Mouse (Mus musculus): ENCODE measurements around the gene Ccdc12.
A peak's percentile ranks its signal among the peaks of the same experiment; 100 is the strongest.

Ccdc12 gene

DNA sequence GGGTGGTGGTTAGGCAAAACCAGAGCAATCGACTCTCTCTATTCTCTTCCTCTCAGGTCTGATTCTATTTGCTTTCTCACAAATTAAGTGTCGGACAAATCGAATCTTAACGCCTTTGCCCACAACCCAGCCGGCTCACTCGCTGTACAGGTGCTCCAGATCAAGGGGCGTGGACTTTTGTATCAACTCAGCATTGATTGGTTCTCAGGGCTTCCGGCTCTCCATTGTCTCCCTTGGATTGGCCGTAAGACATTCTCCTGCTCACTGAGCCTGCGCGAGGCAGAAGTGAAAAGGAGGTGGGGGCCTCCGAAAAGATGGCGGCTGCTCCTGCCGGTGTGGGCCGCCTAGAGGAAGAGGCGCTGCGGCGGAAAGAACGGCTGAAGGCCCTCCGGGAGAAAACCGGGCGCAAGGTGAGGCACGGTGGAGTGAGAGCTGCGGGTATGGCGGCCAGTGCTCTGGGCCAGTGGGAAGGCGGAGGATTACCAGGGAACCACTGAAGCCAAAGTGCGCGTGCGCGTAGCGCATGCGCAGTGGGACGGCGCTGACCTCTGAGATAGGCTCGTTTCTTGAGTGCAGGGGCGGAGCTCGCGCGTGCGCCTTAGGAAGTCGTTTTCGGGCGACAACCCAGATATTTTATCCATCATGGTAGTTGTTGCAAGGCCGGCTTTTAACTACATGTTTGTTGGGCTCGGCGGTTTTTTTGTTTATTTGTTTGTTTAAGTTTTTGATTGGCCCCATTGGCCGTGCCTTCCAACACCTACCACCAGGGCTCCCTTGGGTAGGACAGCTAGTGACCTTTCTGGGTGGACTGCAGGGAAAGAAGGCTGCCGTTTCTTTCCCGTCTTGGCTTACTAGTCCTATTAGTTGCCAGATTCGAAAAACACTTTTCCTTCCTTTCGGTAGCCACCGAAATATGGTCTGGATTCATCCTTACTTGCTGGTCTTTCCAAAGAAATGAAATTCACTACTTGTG, at the start of gene Ccdc12:
Gene Ccdc12, plus strand, starts transcription at position 255 of the 973 bp plus-strand sequence.
- peak; percentile 98 for DNase-seq (ENCODE audit: low spot score)

DNA sequence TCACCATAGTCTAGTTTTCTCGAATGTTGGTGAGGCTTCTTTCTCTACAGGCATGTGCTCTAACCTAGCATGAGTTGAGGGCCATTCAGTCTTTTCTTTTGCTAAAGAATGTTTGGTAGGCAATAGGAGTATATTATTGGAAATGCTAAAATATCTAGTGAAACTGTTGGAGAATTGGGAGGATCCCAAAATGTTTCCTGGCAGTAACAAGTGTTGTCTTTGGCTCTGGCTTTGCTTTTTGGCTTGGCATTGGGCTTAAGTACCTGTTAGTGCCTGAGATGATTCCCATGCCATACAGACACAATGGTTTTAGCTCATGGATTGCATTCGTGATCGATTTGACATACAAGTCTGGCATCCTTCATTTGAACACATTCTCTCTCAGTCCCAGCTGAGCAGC, 44.8 kb upstream of the Ccdc12 start:
- no peak for DNase-seq (ENCODE audit: low spot score)

DNA sequence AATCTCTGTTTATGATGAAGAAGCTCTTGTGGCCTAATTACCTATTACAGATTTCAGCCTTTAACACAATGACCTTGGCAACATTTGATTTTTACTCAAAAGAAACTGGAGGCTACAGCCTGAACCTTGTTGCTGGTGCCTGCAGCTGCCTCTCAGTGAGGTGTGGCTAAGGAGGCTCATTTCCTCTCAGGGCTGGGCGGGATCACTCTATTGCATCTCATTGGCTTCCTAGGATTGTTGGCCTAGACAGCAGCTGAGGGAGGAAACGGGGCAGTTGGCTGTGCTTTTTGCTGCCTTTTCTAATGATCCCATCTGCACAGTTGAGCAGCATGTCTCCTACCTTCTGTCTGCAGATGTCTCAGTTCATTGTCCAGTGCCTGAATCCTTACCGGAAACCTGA, 39.2 kb upstream of the Ccdc12 start:
- DNase-seq (ENCODE audit: low spot score), result no peak

DNA sequence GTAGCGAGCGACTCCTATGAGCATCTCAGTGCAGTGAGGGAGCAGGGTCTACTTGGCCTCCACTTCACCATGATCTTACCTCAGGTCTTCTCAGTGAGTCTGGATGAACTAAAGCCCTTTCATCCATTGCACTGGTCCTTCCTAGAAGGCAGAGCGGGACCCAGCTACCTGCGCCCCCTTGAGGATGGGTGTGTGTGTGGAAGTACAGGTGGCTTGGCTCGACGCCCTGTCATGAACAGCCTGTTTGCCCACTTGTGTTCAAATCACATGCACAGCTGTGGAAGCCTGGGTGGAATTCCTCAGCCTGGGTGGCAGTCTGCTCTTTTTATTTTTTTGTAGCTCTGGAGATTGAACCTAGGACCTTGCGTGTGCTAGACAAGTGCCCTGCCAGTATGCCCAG, 36.1 kb upstream of the Ccdc12 start:
- no peak for DNase-seq (ENCODE audit: low spot score)

DNA sequence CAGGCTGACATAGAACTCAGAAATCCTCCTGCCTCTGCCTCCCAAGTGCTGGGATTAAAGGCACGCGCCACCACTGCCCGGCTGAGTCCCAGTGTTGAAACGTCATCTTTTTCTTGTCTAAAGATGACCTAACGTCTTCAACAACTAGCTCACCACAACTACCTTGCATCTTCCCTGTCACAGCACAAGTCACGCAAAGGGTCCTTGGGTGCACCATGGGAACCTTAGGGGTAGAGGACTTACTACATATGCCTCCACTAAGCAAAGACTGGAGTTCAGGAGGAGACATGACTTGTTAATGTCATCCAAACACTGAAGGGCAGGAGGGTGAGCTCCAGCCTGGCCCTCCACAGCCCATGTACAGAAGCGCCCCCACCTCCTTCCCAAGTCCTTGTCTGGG, 35.6 kb upstream of the Ccdc12 start:
- no peak for DNase-seq (ENCODE audit: low spot score)

DNA sequence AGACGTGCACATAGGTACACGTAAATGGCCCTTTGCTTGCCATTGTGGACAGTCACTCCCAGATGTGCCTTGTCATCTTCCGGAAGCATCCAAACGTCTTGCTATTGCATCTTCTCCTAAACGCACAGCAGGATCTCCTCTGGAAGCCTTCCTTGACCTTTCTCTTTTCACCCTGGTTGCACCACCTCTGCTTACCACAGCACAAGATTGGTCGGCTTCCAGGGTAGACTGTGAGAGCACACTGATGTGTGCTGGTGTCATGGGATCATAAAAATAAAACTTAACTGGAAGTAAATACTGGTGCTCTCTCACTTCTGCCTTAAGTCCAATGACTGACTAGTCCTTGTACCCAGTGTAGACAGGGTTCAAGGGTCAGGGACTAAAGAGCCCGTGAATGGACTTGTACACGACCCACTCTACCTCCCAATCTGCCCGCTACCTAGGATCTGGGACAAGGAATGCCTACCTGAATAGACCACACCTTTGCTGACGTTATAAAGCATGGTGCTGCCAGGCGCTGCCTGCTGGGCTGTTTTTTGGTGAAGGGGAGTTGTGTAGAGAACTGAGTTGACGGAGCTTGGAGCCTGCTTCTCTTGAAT, 33.6 kb upstream of the Ccdc12 start:
- no peak for DNase-seq (ENCODE audit: low spot score)

DNA sequence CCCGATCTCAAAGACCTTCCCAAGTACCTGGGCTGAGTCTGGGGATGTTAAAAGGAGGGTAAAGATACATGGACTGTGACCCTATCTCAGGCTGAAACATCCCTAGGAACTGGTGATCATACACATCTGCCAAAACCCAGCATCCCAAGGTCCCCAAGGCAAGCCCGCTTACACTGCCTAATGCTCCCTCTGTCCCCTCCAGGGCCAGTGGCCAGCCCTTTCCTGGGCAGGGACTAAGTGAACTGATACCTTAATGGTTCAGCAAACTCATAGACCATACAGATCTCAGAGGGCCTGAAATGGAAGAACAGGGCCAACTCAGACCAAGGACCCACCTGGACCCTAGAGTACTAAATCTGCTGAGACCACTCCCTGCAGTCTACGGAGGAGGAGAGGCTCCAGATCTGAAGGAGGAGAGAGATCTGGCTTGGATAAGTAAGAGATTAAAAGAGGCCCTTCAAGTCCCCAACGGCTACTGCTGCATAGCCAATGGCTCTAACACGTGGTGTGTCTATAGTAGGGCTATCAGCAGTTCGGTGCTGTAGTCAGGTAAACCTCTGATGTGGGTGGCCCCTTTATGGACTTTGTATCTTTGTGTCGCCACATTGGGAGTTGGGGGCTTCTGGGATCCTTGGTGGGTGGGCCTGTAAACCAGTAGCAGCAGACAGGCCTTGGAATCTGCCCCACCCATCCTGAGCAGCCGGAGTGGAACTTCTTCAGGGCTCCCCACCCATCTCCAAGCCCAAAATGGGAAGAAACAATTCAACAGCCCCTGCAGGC, 32.7 kb upstream of the Ccdc12 start:
- DNase-seq (ENCODE audit: low spot score), result peak; percentile 21

DNA sequence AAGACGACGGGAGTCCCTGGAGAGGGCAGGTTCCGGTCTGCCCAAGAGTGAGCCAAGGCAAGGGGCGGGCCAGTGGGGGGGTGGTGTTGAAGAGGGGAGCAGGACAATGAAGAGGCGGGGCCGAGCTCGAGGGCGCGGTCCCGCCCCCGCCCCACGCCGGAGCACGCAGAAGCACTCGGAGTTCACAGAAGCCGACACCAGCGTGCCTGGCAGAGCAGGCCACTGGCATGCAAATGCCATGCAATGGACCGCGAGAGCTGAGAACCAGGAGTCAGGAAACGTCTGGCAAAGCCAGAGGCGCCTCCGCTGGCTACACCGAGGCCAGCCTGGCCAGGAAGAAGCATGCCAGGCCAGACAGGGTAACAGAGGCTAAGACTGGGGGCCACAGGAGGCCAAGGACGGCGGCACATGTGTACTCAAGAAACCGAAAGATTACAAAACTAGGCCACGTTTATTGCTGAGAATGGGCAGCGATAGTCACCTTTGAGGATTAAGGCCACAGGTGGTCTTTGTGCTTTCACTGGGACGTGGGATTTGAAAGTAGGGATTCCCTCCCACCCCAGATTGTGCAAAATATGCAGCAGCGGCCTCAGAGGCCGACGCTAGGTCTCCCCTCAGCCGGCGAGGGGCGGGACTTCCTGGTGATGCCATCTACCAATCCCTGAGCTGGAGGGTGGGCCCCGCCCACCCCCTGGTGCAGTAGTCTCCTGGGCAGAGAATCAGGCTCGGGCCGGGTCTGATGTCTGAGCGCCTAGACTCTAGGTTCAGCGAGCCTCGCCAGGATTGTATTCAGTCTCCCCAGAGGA, 31.7 kb upstream of the Ccdc12 start, which contains the start of gene Nradd:
Gene Nradd, minus strand, starts transcription at position 92 of the 806 bp plus-strand sequence.
- peak; percentile 98 for DNase-seq (ENCODE audit: low spot score)

DNA sequence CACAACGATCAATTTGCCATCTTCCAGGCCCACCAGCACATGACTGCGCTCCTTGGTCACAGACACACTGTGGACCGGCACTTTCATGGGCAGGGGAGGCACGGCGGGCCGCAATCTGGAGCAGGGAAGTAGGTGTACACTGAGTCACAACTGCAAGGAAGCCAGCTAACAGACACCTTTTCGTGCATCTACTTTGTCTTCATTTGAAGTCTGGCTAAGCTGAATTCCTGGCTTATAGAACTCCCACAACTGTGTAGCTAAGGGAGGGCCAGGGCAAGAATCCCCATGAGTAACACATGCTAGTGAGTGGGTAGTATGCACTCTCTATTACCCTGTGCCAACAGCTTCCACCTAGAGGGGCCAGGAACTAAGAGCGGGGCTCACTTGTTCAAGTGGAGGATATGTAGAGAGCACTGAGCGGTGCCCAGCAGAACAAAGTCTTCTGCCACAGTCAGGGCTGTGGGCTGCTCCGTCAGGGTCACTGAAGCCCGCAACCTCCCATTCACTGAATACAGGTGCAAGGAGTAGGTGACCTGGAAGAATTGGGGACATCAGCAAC, 30.9 kb upstream of the Ccdc12 start:
- no peak for DNase-seq (ENCODE audit: low spot score)

DNA sequence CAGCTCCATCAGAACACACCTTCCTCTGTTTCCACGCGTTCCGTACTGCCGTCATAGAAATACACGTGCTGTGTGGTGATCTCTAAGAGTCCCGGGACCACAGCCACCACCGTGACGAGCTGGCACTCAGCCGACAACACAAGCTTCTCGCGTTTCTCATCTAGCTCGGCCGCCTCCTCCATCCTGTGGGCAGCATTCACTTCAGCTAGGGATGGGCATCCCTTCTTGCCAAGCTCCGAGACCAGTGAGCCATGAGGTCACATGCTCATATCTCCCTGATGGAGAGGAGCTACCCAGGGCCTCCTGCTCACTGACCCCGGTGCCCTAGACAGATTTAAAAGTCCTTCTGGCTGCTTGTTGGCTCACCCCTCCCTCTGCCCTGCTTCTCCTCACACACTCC, 26.1 kb upstream of the Ccdc12 start:
- DNase-seq (ENCODE audit: low spot score), result no peak

DNA sequence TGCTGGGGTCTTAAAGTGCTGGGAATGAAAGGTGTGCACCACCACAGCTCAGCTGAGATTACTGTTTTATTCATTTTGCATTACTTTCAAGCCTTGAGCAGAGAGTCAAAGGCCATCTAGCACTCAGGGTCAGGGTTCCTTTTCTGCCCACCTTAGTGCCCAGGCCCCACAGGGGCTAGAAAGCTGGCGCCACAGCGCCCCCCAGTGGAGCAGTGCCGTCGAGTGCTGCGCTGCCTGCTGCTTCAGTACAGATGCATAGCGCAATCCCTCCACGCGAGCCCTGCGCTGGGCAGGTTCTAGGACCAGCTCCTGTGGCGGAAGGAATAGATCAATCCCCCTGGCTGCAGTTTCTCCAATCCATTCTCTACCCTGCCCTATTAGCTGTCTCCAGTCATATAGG, 25.1 kb upstream of the Ccdc12 start:
- peak; percentile 85 for DNase-seq (ENCODE audit: low spot score)

DNA sequence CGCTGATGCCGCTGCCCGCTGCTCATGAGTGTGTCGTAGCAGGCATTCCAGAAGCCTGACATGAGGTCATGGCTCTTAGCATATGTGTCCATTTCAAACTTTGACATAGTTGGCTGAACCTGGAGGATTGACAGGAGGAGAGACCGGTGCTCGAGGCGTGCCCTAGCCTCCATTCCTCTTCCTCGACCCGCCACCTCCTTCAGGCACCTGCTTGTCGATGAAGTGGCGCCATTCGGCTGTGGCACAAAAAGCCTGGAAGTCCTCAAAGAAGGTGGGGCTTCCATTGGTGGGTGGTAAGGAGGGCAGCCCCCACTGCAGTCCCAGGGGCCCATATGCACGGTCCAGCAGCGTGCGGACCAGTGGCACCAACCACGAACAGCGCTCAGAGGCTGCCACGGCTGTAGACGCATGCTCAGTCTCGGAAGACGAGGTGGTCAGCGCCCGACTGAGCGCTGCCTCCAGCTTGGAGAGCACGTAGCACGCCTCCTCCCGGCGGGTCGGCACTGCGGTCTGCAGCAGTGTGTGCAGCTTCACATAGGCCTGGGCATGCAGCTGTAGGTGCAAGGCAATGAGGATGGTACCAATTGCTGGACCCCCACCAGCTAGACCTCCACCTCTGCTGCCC, 24.5 kb upstream of the Ccdc12 start:
- peak; percentile 58 for DNase-seq (ENCODE audit: low spot score)

DNA sequence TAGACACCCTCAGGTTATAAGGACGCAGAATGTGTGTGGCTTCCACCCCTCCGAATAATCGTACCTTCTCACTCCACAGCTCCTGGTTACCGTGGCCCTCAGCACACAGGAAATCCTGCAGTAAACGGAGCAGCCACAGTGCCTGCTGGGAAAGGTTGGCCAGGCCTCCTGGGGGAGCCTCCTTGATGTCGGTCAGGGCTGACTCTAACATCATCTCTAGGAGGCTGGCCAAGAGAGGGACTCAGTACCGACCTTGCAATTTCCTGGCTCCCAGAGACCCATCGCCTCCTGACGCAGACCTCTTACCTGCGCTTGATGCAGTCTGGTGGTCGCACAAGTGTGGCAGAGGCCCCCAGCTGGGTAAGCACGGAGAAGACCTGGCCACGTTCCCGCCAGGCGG, 23.6 kb upstream of the Ccdc12 start:
- no peak for DNase-seq (ENCODE audit: low spot score)

DNA sequence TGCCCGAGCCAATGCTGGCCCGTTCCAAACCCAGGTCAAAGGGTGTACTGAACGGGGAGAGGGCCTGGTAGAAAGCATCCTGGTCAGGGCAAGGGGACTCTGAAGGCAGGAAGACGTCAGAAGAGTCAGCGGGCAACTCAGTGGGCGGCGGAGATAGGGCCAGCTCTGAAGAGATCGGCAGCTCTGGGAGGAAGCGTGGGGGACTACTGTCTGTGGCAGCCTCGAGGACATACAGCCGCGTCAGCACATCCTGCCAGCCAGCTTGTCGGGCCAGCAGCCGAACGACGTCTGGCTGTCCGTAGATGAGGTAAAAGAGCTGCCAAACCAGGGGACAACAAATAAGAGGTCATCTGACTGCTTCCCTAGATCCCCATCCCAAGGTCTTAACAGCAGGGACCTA, 22.4 kb upstream of the Ccdc12 start:
- DNase-seq (ENCODE audit: low spot score), result no peak

DNA sequence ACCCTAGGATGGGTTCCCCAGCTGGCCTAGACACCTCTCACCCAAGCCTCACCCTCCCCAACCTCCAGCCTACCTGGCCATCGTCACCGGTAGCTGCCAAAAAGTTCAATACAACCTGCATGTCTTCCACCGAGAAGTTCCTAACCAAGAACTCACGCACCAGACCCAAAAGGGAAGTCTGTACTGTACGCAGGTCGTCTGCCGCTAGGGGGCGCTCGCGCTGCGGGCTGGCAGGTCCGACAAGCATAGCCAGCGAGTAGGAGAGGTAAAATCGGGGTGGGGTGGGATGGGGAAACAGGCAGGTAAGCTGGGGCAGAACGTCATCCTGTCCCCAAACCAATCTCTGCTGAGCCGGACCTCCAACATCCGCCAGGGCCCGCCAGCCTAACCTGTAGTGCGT, 21.1 kb upstream of the Ccdc12 start:
- DNase-seq (ENCODE audit: low spot score), result peak; percentile 85

DNA sequence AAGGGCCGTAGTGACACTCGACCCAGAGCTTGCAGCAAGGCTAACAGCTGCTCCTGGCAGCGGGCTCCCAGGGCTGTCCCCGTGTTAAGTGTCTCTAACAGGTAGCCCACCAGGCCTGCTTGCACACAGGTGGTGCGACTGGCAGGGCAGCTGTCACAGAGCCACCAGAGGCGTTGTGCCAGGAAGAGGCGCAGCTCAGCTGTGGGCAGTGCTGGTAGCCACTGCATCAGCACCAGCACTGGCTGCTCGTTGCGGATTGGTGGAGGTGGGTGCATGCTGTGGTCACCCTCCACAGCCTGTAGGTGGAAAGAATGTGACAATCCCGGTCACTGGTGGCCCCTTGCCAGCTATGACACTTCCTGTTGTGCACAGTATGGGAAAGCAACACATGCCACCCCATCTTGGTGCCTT, 17.7 kb upstream of the Ccdc12 start:
- DNase-seq (ENCODE audit: low spot score), result no peak

DNA sequence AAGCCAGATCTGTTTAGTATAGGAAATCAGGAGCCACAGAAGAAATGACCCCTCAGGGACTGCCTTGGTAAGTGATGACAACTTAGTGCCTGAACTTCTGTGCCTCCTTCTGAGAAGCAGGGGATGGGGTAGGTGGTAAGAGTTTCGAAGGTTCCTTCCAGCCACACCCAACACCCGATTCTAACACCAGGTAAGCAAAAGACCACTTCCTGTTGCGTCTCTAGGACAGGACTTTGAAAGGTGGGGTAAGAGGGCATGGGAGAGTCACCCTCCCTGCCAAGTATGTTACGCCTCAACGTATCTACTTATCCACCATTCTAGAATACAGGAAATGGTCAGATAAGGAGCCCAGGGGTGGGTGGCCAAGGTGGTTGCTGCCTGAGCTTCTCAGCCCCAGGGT, 15.3 kb upstream of the Ccdc12 start:
- no peak for DNase-seq (ENCODE audit: low spot score)

DNA sequence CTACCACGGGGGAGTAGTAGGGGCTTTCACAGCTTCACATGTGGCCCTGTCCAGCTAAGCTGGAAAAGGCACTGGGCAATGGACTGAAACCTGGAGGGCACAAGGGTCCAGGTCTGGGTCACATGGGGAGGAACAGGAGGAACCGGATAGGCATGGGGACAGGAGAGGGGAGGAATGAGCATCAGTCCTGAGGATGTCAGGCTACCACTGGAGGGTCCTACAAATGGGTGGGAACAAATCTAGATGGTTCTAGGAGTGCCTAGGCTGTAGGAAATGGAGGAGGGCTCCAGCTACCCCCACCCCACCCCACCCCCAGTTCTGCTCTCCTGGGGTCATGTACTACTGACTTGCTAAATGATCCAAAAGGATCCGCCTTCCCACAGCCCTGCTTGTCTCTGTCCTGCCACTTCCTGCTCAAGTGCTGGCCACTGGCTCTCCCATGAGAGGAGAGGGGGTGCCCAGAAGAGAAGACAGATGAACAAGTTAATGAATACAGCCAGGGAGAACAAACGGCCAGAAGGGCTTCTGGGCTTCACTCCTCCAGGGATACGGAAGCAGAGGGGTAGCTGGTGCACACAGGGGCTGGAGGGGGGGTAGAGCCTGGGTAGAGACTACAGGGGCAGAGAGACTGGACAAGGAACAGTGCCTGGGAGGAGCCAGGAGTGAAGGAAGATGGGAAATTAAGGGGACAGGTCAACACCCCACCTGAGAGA, 13.3 kb upstream of the Ccdc12 start:
- no peak for DNase-seq (ENCODE audit: low spot score)

DNA sequence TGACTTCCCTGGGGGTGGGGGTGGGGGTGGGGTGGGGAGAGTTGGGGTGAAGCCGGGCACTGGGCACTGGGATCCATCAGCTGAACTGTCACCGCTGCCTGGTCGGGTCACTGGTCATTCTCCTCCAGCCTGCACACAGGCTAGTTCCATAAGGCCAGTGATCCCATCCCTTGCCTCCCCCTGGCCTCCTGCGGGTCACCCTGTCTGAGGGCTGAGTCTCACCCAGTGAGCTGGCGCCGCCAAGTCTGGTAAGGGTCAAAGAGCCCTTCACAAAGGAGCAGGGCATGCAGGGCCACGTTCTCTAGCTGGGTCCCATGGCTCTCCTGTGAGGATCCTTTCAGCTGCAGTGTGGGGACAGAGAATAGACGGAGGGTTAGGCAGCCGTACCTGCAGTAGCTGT, 12.5 kb upstream of the Ccdc12 start:
- no peak for DNase-seq (ENCODE audit: low spot score)

DNA sequence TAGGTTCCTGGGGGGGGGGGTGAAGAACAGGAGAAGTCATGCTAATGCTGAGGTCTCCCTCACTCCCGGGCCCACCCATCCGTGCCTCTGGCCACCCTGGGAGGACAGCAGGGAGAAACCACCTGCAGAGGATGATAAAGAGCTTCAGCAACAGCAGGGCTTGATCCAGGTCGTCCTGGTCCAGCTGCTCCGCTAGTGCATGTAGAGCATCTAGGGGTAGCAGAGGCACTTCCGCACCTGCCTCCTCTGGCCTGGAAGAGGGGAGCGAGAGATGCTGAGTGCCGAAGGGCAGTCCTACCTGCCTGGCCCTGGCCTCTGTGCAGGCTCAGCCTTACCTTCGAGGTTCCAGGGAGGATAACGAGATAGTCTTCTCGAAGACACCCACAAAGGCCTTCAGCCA, 12.0 kb upstream of the Ccdc12 start:
- no peak for DNase-seq (ENCODE audit: low spot score)
